Comparison of ENCODE assay signal across 15 mouse cellular contexts in the genomic region with DNA sequence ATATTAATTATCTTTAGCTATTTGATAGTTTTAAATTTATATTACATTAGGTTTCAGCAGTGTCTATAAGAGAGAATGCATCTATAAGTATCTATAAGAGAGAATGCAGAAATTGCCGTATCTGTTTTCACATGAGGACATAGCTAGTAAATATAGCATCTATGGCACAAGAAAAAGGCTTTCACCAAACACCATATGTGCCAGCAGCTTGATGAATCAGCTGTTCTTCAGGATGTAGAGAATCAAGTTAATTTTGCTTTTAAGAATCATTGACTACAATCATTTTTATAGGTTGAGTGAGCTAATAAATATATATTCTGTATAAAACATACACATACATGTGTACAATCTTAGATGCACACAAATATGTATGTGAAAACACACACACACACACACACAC.
"Had no signal": no experiment of that assay in that cellular context is flagged by ENCODE, and none has a peak within 500 bp of the region (broad histone marks: within the 10 kb centered on the region; RNA-seq: fewer than 3 reads in every experiment).

No protein-coding gene starts in this region.

- H3K4me1 ChIP-seq: liver, embryonic 13.5 days had no signal

- H3K27ac ChIP-seq: kidney, postnatal 0 days; left cerebral cortex, adult 2 months; liver, embryonic 13.5 days had no signal

- H3K27me3 ChIP-seq: liver, embryonic 13.5 days had no signal

- H3K9ac ChIP-seq: liver, embryonic 13.5 days had no signal

- H3K9me3 ChIP-seq: liver, embryonic 13.5 days had no signal

- H3K4me2 ChIP-seq: liver, embryonic 13.5 days; midbrain, embryonic 11.5 days had no signal

- H3K36me3 ChIP-seq: liver, embryonic 13.5 days had no signal

- ATAC-seq: intestine, postnatal 0 days had no signal

- DNase-seq: kidney, adult 2 months; kidney, postnatal 25 days; liver, embryonic 13.5 days; lung, adult 2 months; lung, postnatal 14 days; lung, postnatal 4 days; midbrain, embryonic 14.5 days; right cerebral cortex, adult 18-20 months; right cerebral cortex, postnatal 25 days; spleen, adult 18-20 months; thymus, postnatal 25 days had no signal

- H3K4me3 ChIP-seq: left cerebral cortex, adult 2 months; liver, embryonic 13.5 days had no signal
